Mouse (Mus musculus): ENCODE measurements around the gene Chic1. TPM values are rescaled to one million over a fixed set of nuclear protein-coding genes. Genes with fewer than 3 reads are reported as not detected.
A peak's percentile ranks its signal among the peaks of the same experiment; 100 is the strongest.

Chic1 gene
- total RNA-seq (2021), result 10 to 100 TPM; 17.2 to 19.3 TPM

- DNase-seq (ENCODE audit: extremely low spot score in 1 of 2, low spot score in 1 of 2), result peak in 1 of 2 experiments; percentile 64
Observed at GRCm38 (mm10) chrX:103356287-103356686, at the start of gene Chic1. Chic1 (plus strand) TSS chrX:103356476.

- no peak for DNase-seq (ENCODE audit: extremely low spot score in 1 of 2, low spot score in 1 of 2)
Observed at GRCm38 (mm10) chrX:103308262-103308661, 48.0 kb upstream of the Chic1 start.

- DNase-seq (ENCODE audit: extremely low spot score in 1 of 2, low spot score in 1 of 2), result no peak
Observed at GRCm38 (mm10) chrX:103311723-103312122, 44.6 kb upstream of the Chic1 start.

- DNase-seq (ENCODE audit: extremely low spot score in 1 of 2, low spot score in 1 of 2), result no peak
Observed at GRCm38 (mm10) chrX:103314146-103314545, 42.1 kb upstream of the Chic1 start.

- no peak for DNase-seq (ENCODE audit: extremely low spot score in 1 of 2, low spot score in 1 of 2)
Observed at GRCm38 (mm10) chrX:103321146-103321545, 35.1 kb upstream of the Chic1 start, which contains the start of gene Cdx4. Cdx4 (plus strand) TSS chrX:103321398.

- no peak for DNase-seq (ENCODE audit: extremely low spot score in 1 of 2, low spot score in 1 of 2)
Observed at GRCm38 (mm10) chrX:103325900-103326299, 30.4 kb upstream of the Chic1 start.

GRCm38 (mm10) chrX:103329386-103329785 lies 26.9 kb upstream of the Chic1 start:
- DNase-seq (ENCODE audit: extremely low spot score in 1 of 2, low spot score in 1 of 2), result no peak

GRCm38 (mm10) chrX:103331125-103331858 lies 25.0 kb upstream of the Chic1 start:
- DNase-seq (ENCODE audit: extremely low spot score in 1 of 2, low spot score in 1 of 2), result no peak

- no peak for DNase-seq (ENCODE audit: extremely low spot score in 1 of 2, low spot score in 1 of 2)
Observed at GRCm38 (mm10) chrX:103341369-103342113, 14.7 kb upstream of the Chic1 start.

- DNase-seq (ENCODE audit: extremely low spot score in 1 of 2, low spot score in 1 of 2), result no peak
Observed at GRCm38 (mm10) chrX:103355784-103356183, 492 bp upstream of the Chic1 start.

- peak; percentile 7 to 25 for DNase-seq (ENCODE audit: extremely low spot score in 1 of 2, low spot score in 1 of 2)
Observed at GRCm38 (mm10) chrX:103356761-103357236, 523 bp downstream of the Chic1 start.

- no peak for DNase-seq (ENCODE audit: extremely low spot score in 1 of 2, low spot score in 1 of 2)
Observed at GRCm38 (mm10) chrX:103366201-103366600, 9.9 kb downstream of the Chic1 start.

GRCm38 (mm10) chrX:103368650-103369049 lies 12.4 kb downstream of the Chic1 start:
- no peak for DNase-seq (ENCODE audit: extremely low spot score in 1 of 2, low spot score in 1 of 2)

- DNase-seq (ENCODE audit: extremely low spot score in 1 of 2, low spot score in 1 of 2), result no peak
Observed at GRCm38 (mm10) chrX:103371221-103371620, 14.9 kb downstream of the Chic1 start.

GRCm38 (mm10) chrX:103371627-103372026 lies 15.4 kb downstream of the Chic1 start:
- DNase-seq (ENCODE audit: extremely low spot score in 1 of 2, low spot score in 1 of 2), result no peak

- DNase-seq (ENCODE audit: extremely low spot score in 1 of 2, low spot score in 1 of 2), result no peak
Observed at GRCm38 (mm10) chrX:103374250-103374649, 18.0 kb downstream of the Chic1 start.

- DNase-seq (ENCODE audit: extremely low spot score in 1 of 2, low spot score in 1 of 2), result no peak
Observed at GRCm38 (mm10) chrX:103384528-103384927, 28.3 kb downstream of the Chic1 start.

- DNase-seq (ENCODE audit: extremely low spot score in 1 of 2, low spot score in 1 of 2), result no peak
Observed at GRCm38 (mm10) chrX:103388131-103388530, 31.9 kb downstream of the Chic1 start.

- DNase-seq (ENCODE audit: extremely low spot score in 1 of 2, low spot score in 1 of 2), result no peak
Observed at GRCm38 (mm10) chrX:103393841-103394240, 37.6 kb downstream of the Chic1 start.

GRCm38 (mm10) chrX:103405021-103405420 lies 48.7 kb downstream of the Chic1 start:
- DNase-seq (ENCODE audit: extremely low spot score in 1 of 2, low spot score in 1 of 2), result no peak

GRCm38 (mm10) chrX:103414167-103414566 lies 57.9 kb downstream of the Chic1 start, which contains the start of gene Tsx:
Tsx (plus strand) TSS chrX:103414467.
- no peak for DNase-seq (ENCODE audit: extremely low spot score in 1 of 2, low spot score in 1 of 2)

Measured in layer of hippocampus, postnatal 25 days (tissue).